Mouse (Mus musculus) liver, embryonic 14.5 days (tissue): Measurements from ENCODE around the gene Dnajc16.

Experiments
- CTCF ChIP-seq: IDR thresholded peaks from 2 replicates; pipeline ENCODE4 v1.5.1; 2016; ENCODE audit warnings: antibody characterized with exemption, low read depth, control low read depth
- EP300 ChIP-seq: IDR thresholded peaks from 2 replicates; pipeline ENCODE4 v1.6.1; 2016; ENCODE audit warnings: antibody characterized with exemption, low read depth

- TF ChIP-seq CTCF = peak; percentile 82
- 0 out of 2 replicates have a peak, but pooled peaks have one; percentile 5 for TF ChIP-seq EP300
Measured at GRCm38 (mm10) chr4:141809850-141810464, 19.2 kb upstream of the Dnajc16 start.
